Mouse (Mus musculus): ENCODE results near the gene Bcl2l11. TPM values are rescaled to one million over a fixed set of nuclear protein-coding genes. Genes with fewer than 3 reads are reported as not detected.

Bcl2l11 gene
- polyA plus RNA-seq, 1 experiment: not detected

DNA sequence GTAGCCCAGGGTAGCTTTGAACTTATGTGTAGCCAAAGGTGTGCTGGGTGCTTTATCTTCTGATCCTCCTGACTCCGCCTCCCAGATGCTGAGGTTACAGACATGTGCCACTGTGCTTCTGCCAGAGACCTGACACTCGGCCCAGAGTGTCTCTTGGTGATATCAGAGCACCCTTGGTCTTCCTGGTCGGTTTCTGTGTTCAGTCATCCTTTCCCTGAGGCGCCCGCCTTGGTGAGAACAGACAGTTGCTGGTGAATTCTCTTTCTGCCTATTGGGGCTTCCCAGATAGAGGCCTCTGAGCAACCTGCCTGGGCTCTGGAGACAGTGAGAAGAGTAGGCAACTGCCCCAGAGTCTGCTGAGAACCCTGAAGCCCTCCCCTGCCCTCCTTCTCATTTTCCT is 6.8 kb downstream of the Bcl2l11 start:
- Histone ChIP-seq H3K4me3 (ENCODE audit: insufficient read depth, low read depth, low read length) (no peak overlapping the region), H3K27ac (ENCODE audit: insufficient read depth, low read depth, low read length) (no peak overlapping the region), H3K4me1 (ENCODE audit: control insufficient read depth, insufficient read depth, low read length) (peaks cover 15% of the 10 kb centered on the region)
- TF ChIP-seq CTCF (IDR thresholded peaks at IDR 0.05; ENCODE audit: insufficient read depth, low read depth, low read length) (no peak), POLR2A (IDR thresholded peaks at IDR 0.05; ENCODE audit: insufficient read depth, low read depth, low read length) (no peak)
- 94% methylated on average over 5 of the region's 5 CpGs for WGBS

- H3K4me1 ChIP-seq (ENCODE audit: control insufficient read depth, insufficient read depth, low read length): peaks cover 8% of the 10 kb centered on the region
- no peak overlapping the region for H3K4me3 ChIP-seq (ENCODE audit: insufficient read depth, low read depth, low read length)
- H3K27ac ChIP-seq (ENCODE audit: insufficient read depth, low read depth, low read length): no peak overlapping the region
- no peak for TF ChIP-seq CTCF (IDR thresholded peaks at IDR 0.05; ENCODE audit: insufficient read depth, low read depth, low read length)
Observed at GRCm38 (mm10) chr2:128133865-128134264, 8.0 kb downstream of the Bcl2l11 start.

DNA sequence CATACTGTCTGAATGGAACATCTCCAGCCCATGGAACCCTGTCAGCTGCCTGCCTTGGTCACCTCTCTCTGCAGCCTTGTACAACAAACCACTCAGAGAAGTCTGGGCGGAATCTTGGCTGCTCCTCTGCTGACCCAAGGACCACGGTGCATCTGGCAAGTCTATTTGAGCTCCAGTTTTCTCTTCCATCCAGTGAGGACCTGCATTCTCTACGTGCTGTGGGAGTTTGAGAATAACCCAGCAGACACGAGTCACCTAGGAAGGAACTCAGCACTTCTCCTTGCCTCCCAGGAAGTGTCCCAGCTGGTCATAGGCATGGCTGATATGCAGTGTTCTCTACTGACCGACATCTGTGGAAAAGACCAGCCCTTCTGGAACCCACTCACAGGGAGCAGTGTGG is 8.6 kb downstream of the Bcl2l11 start:
- TF ChIP-seq CTCF (IDR thresholded peaks at IDR 0.05; ENCODE audit: insufficient read depth, low read depth, low read length) (no peak), POLR2A (IDR thresholded peaks at IDR 0.05; ENCODE audit: insufficient read depth, low read depth, low read length) (no peak)
- H3K4me1 ChIP-seq (ENCODE audit: control insufficient read depth, insufficient read depth, low read length): peaks cover 10% of the 10 kb centered on the region
- WGBS: 73% methylated on average over 5 of the region's 5 CpGs
- H3K4me3 ChIP-seq (ENCODE audit: insufficient read depth, low read depth, low read length): no peak overlapping the region
- no peak overlapping the region for H3K27ac ChIP-seq (ENCODE audit: insufficient read depth, low read depth, low read length)

- Histone ChIP-seq H3K4me3 (ENCODE audit: insufficient read depth, low read depth, low read length) (no peak overlapping the region), H3K4me1 (ENCODE audit: control insufficient read depth, insufficient read depth, low read length) (peaks cover 14% of the 10 kb centered on the region), H3K27ac (ENCODE audit: insufficient read depth, low read depth, low read length) (no peak overlapping the region)
- WGBS: 79% methylated on average over 8 of the region's 8 CpGs
- no peak for TF ChIP-seq CTCF (IDR thresholded peaks at IDR 0.05; ENCODE audit: insufficient read depth, low read depth, low read length)
Observed at GRCm38 (mm10) chr2:128134948-128135347, 9.1 kb downstream of the Bcl2l11 start.

- Histone ChIP-seq H3K27ac (ENCODE audit: insufficient read depth, low read depth, low read length) (no peak overlapping the region), H3K4me1 (ENCODE audit: control insufficient read depth, insufficient read depth, low read length) (peaks cover 14% of the 10 kb centered on the region), H3K4me3 (ENCODE audit: insufficient read depth, low read depth, low read length) (no peak overlapping the region)
- TF ChIP-seq POLR2A (IDR thresholded peaks at IDR 0.05; ENCODE audit: insufficient read depth, low read depth, low read length) (no peak), CTCF (IDR thresholded peaks at IDR 0.05; ENCODE audit: insufficient read depth, low read depth, low read length) (no peak)
- 91% methylated on average over 16 of the region's 16 CpGs for WGBS
Observed at GRCm38 (mm10) chr2:128136769-128137433, 11.1 kb downstream of the Bcl2l11 start.

GRCm38 (mm10) chr2:128137480-128138276 is 11.8 kb downstream of the Bcl2l11 start:
- Histone ChIP-seq H3K4me3 (ENCODE audit: insufficient read depth, low read depth, low read length) (no peak overlapping the region), H3K4me1 (ENCODE audit: control insufficient read depth, insufficient read depth, low read length) (peaks cover 14% of the 10 kb centered on the region), H3K27ac (ENCODE audit: insufficient read depth, low read depth, low read length) (no peak overlapping the region)
- TF ChIP-seq CTCF (IDR thresholded peaks at IDR 0.05; ENCODE audit: insufficient read depth, low read depth, low read length): no peak
- TF ChIP-seq POLR2A (IDR thresholded peaks at IDR 0.05; ENCODE audit: insufficient read depth, low read depth, low read length): no peak
- 59% methylated on average over 22 of the region's 22 CpGs for WGBS

GRCm38 (mm10) chr2:128138924-128139323 is 13.1 kb downstream of the Bcl2l11 start:
- H3K4me1 ChIP-seq (ENCODE audit: control insufficient read depth, insufficient read depth, low read length): peaks cover 14% of the 10 kb centered on the region
- TF ChIP-seq POLR2A (IDR thresholded peaks at IDR 0.05; ENCODE audit: insufficient read depth, low read depth, low read length) (no peak), CTCF (IDR thresholded peaks at IDR 0.05; ENCODE audit: insufficient read depth, low read depth, low read length) (no peak)
- H3K27ac ChIP-seq (ENCODE audit: insufficient read depth, low read depth, low read length): no peak overlapping the region
- H3K4me3 ChIP-seq (ENCODE audit: insufficient read depth, low read depth, low read length): no peak overlapping the region
- WGBS: 65% methylated on average over 8 of the region's 8 CpGs

DNA sequence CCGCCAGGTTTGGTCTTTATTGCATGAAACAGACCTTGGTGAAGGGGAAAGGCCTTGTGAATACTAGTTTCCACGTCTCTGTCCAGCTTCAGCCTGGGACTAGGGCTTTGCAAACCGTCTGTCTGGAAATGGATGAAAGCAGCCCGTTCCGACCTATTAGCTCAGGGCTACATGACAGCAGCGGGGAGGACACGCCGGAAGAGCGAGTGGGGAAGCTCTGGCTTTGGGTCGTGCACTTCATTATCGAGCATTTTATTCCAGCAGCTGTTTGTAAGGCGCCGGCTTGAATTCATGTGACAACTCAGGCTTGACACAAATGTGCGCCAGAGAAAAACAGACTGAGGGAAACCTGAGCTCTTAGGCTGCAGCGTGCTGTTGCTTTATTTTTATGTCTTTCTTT is 13.9 kb downstream of the Bcl2l11 start:
- TF ChIP-seq POLR2A (IDR thresholded peaks at IDR 0.05; ENCODE audit: insufficient read depth, low read depth, low read length) (no peak), CTCF (IDR thresholded peaks at IDR 0.05; ENCODE audit: insufficient read depth, low read depth, low read length) (no peak)
- Histone ChIP-seq H3K4me3 (ENCODE audit: insufficient read depth, low read depth, low read length) (no peak overlapping the region), H3K27ac (ENCODE audit: insufficient read depth, low read depth, low read length) (no peak overlapping the region), H3K4me1 (ENCODE audit: control insufficient read depth, insufficient read depth, low read length) (peaks cover 17% of the 10 kb centered on the region)
- WGBS: 48% methylated on average over 15 of the region's 15 CpGs

- Histone ChIP-seq H3K27ac (ENCODE audit: insufficient read depth, low read depth, low read length) (no peak overlapping the region), H3K4me3 (ENCODE audit: insufficient read depth, low read depth, low read length) (no peak overlapping the region), H3K4me1 (ENCODE audit: control insufficient read depth, insufficient read depth, low read length) (peaks cover 18% of the 10 kb centered on the region)
- WGBS: 85% methylated on average over 3 of the region's 3 CpGs
- no peak for TF ChIP-seq CTCF (IDR thresholded peaks at IDR 0.05; ENCODE audit: insufficient read depth, low read depth, low read length)
Observed at GRCm38 (mm10) chr2:128140183-128140582, 14.3 kb downstream of the Bcl2l11 start.

Measured in olfactory bulb, adult 2 months (tissue).